Mouse (Mus musculus): ENCODE measurements around the gene B3gnt8.
"Not testable (repeated sequence)": the region's sequence is repeated elsewhere in the genome, so short reads cannot be mapped to it uniquely, and the experiment has no call there.

Gene B3gnt8

DNA sequence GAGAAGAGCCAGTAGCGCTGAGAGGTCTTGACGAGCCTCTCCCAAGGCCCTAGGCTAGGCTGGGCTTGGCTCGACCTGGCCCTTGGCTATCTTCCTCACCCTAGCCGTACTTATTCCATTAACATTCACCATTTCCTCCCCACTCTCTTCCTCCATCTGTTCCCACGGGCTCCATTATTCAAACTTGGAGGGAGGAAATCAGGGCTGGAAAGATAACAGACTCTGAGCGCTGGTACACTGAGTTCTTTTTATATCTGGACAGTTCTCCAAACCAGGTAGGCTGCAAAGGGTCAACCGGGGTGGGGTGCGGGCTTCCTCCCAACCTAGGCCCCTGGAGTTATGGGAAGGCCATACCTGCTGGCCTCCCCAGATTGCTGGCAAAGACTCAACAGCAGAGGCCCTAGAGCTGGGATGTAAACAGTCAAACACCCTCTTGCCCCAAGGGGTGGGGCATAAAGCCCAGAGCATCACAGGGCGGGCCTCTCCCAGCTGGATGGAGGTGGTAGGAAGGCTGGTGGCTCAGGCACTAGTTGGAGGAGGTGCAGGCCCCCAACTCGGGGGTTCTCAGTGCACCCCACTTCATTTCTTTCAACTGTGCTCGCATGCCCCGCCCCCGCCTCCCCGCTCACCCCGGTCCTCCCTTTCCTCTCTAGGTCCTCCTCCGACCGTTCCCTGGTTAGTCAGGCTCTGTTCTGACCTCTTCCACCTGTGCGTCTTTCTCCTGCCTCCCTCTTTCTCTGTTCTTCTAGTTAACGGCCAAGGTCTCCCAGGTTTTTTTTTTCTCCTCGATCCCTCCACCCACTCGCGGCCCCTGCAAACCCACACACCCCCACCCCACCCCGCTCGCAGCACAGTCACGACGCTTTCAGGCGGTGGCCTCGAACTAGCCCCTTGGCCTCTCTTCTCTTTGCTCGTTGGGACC lies at the start of gene B3gnt8:
Gene B3gnt8, plus strand, starts transcription at position 146 of the 922 bp plus-strand sequence.
- peak; percentile 71 for DNase-seq (ENCODE audit: low spot score)

DNA sequence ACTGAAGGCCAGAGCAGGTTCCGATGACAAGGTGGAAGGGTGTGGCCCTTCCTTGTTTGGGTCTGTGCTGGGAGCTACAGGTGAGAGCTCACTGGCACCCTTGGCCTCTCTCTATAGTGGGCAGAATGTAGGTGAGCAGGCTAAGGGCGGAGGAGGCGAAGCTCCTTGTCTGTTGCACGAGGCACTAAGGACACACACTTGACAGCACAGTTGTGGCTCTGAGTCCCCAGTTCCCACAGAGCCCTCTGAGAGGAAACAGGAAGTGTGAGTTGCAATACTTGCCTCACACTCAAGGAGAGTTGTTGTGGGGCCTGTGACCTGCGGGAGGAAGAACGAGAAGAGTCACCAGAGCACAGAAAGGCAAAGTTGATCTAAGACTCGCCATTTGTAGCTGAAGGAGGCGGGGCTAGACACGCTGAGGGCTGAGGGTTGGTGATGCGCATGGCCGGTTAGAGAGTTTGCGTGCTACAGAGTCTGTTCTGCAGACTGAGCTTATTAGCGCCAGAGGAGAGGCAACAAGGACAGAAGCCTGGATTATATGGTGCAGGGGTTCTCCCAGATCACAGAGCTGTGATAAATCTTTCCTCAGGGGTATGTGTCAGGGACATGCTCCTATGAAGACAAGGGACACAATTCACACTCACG lies 49.5 kb upstream of the B3gnt8 start:
- not testable (repeated sequence) for DNase-seq (ENCODE audit: low spot score)

DNA sequence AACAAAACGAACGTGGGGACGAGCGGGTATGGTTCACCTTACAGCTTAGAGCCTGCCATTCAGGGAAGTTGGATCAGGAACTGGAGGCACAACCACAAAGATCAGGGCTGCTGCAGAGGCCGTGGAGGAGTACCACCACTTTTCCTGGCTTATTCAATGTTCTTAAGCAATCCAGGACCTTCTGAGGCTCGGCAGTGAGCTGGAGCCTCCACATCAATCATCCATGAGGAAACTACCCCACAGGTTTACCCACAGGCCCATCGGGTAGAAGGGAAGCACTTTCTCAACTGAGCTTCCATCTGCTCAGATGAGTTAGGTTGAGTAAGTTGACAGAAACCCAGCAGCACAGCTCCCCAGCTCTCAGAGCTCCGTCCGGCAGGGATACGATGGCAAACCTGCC lies 47.0 kb upstream of the B3gnt8 start:
- DNase-seq (ENCODE audit: low spot score): no peak

DNA sequence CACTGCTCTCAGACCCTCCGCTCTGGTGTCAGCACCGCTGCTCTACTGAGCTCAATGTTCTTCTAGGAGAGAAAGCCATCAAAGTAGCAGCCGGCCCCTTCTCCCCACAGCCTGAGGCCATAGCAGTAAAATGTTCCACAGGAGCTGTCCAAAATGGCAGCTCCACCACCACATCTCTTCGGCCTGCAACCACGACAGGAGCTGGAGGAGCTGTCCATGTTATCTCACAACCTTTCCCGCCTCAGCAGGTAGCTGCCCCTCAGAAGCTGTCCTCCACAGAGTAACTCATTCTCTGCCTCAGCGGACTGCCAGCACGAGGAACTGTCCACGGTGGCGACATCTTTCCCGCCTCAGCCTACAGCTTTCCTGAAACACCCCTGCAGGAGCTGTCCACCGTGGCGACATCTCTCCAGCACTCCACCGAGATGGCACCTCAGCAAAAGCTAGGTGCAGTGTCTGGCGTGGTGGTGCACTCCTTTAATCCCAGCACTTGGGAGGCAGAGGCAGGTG lies 44.1 kb upstream of the B3gnt8 start:
- no peak for DNase-seq (ENCODE audit: low spot score)

DNA sequence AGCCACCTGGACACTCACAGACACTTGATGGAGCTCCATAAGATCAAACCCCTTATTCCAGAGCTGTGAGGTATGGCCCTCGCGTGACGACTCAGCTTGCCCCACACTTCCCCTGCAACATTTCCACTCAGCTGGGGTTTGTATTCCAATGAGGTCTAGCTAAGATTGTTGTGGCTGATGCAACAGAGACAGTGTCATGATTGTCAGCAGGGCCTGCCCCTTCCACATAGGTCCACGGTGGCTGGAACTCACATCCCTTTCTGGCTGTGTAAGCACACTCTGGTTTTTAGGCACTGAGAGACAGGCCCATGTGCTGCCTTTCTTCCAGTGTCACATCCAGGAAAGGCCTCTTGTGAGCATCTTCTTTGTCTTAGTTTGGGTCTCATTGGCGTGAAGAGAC lies 41.8 kb upstream of the B3gnt8 start:
- DNase-seq (ENCODE audit: low spot score): no peak

DNA sequence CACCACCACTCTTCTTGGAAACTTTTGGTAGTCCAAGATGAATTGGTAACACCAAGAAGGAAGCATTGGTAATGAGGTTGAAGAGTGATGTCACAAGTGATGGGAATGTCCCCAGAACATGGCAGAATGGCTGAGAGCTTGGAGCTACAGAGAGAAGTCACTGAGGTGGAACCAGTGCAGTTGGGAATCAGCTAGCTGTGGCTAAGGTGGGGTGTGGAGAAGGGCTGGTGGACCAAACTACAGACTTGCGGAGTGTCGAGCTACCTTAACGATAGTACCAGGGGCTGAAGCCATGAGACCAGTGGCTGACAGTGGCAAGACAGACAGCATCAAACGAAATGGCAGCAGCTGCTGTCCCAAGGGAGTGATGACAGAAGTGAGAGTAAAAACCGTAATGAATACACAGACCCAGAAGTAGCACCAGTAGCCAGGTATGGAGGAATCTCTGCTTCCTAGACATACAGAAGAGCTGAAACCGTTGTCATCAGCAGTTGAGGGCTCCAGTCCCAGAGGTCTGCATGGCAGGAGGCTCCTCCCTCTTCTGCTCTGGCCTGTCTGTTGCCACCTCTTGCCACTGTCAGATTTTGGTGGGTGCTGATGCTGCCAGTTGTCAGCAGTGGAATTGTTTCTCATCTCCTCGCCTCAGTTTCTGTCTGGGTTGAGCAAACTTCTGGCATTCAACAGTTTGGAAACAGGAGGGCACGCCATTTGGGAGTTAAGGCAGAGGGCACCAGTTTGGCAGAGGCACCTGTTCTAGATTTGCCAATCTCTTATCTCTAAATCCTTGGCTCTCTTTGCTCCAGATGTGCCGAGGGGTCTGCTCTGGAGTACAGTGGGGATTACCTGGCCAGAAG lies 40.9 kb upstream of the B3gnt8 start:
- DNase-seq (ENCODE audit: low spot score): no peak

DNA sequence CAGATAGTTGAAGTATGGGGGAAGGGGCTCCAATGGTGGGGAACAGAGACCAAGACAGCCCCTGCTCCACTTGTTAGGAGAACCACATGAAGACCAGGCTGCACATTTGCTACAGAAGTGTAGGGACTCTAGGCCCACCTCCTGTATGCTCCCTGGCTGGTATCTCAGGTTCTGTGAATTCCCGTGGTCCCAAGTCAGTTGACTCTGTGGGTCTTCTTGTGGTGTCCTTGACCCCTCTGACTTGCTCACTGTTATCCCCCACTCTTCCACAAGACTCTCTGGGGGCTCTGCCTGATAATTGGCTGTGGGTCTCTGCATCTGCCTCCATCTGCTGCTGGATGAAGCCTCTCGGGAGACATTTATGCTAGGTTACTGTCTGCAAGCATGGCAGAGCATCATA lies 35.2 kb upstream of the B3gnt8 start:
- no peak for DNase-seq (ENCODE audit: low spot score)

DNA sequence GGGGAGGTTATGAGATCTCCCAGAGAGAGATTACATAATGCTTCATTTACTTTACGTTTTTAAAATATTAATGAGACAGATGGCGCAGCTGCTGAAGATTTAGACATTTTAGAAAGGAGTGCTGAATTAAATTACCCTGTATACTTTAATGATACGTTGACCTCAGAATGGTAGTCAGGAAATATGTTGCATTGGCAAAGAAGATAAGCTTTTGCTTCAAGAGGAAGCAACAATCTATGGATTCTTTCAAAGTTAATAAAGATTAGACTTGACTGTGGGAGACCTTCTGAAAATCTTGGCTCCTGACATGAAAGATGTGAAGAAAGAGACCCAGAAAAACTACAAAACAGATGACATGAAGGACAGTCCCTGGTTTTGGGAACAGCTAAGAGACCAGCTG lies 32.6 kb upstream of the B3gnt8 start:
- DNase-seq (ENCODE audit: low spot score): no peak

DNA sequence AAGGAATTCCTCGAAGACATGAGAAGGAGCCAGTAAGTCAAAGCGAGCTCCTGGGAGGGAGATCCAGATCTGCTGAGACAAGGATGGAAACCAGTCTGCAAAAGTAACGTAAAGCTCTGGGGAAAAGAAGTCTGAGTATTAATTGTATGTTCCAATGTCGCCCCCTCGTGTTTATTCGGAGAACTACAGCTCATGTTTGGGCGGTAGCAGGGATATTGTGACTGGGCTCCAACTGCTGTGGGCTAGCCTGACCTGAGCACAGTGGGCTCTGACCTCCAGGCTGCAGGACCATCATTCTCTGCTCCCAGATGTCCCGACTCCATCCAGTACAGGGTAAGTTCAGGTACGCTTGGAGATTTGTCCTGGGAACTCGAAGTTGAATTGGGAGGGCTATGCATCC lies 26.8 kb upstream of the B3gnt8 start:
- DNase-seq (ENCODE audit: low spot score): peak; percentile 67

DNA sequence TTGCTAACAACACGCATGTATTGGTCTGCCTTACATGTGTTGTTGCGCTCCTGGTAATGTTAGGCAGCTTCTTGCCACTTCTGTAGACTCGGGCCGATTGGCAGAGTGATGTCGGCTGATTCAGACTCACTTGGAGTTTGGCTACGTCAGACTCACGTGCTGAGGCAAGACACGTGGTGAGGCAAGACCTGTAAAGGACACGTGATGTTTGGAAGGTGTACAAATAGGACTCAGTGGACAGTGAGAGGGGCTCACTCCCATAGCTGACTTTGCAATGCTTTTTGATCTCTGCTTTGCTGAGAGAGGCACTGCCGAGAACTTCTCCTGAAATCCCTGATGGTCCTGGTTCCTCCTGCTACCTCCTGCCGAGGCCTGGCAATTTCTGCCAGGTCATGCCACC lies 25.8 kb upstream of the B3gnt8 start:
- no peak for DNase-seq (ENCODE audit: low spot score)

DNA sequence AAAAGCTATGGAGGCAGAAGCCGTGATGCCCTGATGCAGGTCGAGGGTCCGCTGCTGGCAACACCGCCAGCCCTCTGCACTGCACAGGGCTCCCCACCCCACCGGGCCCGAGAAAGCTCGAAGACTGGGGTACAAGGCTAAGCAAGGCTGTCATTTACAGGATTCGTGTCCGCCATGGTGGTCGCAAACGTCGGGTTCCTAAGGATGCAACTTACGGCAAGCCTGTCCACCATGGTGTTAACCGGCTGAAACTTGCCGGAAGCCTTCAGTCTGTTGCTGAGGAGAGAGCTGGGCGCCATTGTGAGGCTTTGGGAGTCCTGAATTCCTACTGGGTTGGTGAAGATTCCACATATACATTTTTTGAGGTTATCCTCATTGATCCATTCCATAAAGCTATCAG lies 25.1 kb upstream of the B3gnt8 start:
- DNase-seq (ENCODE audit: low spot score): no peak

DNA sequence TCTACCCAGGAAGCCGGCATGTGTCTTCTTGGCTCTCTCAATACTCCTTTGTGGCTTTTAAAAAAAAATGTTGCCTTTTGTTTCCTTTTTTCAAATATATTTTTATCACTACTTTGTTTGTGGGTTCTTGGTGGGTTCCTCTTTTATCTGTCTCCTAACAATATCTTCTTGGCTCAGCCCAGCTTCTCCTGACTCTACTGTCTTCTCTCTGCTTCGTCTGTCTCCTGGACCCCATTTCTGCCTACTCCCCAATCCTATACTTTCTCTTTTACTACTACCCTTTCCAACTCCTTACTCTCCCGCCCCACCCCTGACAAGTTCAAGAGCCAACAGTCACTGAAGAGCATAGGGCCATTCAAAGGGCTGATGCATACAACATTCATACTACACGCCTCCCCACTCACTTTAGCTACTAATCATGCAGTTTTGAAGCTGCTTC lies 19.8 kb upstream of the B3gnt8 start:
- no peak for DNase-seq (ENCODE audit: low spot score)

DNA sequence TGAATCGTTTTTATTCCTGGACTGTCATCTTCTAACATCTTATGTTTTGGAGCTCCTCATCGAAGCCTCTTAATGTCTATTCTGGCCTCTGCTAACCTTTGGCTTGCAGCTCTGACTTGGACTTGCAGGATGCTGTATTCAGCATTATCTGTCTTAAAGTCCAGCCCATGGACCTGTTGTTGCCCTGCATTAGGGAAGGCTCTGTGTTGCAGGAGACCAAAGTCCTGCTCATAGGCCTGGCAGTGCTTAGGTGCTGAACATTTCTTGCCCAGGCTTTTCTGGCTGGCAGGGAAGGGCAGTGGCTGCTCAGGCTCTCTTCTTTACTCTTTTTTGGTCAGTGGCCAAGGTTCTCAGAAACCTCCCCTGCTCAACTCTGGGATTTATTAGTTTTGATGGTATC lies 19.3 kb upstream of the B3gnt8 start:
- no peak for DNase-seq (ENCODE audit: low spot score)

DNA sequence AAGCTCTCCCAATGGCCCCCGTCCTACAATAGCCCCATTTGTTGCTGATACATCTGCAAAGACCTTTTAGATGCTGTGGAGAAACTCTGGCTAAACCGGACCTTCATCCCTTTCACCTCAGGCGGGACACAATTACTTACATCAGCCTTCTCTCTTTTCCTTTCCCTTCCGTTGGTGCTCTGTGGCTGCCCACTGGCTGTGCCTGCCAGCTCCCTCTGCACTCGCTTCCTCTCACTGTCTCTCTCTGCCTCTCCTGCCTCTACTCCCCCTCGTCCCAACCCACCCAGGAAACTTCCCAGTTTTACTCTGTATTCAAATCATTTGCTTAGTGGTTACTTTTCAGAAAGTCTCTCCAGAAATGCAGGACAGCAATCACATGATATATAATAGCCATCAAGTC lies 16.4 kb upstream of the B3gnt8 start:
- DNase-seq (ENCODE audit: low spot score): no peak

DNA sequence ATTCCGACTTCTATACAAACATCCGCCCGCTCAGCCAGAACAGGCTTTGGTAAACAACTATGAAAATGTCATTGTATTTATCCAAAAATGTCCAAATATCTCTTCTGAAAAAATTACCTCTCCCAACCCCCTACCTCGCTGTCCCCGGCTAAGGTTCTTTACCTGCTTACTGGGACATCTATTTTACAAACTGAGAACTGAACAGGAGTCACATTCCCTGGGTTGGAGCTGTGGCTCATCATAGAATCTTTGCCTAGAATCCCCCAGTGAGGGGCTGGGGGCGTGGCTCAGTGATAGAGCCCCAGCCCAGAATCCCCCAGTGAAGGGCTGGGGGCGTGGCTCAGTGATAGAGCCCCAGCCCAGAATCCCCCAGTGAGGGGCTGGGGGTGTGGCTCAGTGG lies 15.0 kb upstream of the B3gnt8 start:
- no peak for DNase-seq (ENCODE audit: low spot score)

DNA sequence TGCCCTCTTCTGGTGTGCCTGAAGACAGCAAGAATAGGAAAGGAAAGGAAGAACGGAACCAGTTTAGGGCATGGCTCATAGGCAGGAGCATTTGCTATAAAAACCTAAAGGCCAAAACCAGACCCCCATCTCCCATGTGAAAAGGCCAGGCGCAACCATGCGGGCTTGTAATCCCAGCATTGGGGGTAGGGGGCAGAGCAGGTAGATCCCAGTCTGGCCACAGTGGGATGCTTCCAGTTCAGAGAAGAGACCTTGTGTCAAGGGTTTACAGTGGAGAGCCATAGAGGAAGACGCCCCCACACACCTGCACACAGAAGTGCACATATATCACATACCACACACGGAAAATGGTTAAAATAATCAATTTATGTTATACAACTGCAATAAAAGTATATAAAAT lies 12.4 kb upstream of the B3gnt8 start:
- DNase-seq (ENCODE audit: low spot score): no peak

DNA sequence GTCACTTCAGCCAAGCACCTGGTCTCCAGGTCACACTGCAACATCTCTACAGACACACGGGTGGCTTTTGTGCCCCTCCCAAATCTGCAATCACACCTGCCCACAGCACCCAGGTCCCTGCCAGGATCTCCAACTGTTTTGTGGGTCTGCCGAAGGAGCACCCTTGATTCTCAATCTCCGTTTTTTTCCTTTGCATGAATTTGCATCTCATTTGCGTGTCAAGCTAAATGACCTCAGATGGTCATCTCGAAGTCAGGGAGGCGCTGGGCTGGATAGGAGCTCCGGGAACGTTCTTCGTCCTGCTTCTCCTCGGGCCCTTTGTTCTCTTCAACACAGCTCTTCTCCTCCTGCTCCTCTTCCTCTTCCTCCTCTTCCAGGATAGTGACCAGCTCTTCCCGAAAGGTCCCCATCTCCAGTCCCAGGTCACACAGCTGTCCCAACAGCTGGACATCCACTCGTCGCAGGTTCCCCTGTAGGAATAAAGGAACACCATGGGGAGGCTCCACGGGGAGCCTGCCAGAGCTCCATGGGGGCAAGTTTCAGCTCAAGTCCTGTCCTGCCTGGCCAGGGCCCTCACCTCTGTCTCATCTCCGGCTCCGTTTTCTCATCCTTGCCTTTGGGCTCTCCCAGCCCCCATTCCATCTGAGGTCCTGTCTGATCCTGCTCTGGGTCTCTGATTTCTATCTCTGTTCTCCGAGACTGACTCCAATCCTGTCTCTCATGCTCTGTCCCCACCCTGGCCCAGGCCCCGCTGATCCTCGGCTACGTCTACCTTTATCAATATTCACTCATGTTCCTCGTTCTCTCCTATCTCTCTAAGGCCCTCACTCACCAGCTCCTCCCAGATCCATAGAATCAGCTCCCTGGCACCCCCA lies 11.4 kb upstream of the B3gnt8 start:
- DNase-seq (ENCODE audit: low spot score): no peak

DNA sequence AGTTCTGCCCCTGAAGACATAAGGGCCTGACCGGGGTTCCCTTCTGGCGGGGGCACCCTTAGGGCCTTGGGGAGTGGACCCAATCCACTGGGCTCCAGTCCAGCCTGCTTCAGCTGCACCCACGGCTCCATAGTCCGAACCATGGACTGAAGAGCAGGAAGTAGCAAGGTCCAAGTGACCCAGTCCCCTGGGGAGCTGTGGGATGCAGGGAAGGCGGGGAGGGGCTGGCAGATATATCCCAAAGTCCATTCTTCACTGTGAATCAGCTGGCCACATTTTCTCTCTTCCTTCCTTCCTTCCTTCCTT lies 10.8 kb upstream of the B3gnt8 start, which contains the start of gene Erich4:
Gene Erich4, minus strand, starts transcription at position 187 of the 306 bp plus-strand sequence.
- DNase-seq (ENCODE audit: low spot score): no peak

DNA sequence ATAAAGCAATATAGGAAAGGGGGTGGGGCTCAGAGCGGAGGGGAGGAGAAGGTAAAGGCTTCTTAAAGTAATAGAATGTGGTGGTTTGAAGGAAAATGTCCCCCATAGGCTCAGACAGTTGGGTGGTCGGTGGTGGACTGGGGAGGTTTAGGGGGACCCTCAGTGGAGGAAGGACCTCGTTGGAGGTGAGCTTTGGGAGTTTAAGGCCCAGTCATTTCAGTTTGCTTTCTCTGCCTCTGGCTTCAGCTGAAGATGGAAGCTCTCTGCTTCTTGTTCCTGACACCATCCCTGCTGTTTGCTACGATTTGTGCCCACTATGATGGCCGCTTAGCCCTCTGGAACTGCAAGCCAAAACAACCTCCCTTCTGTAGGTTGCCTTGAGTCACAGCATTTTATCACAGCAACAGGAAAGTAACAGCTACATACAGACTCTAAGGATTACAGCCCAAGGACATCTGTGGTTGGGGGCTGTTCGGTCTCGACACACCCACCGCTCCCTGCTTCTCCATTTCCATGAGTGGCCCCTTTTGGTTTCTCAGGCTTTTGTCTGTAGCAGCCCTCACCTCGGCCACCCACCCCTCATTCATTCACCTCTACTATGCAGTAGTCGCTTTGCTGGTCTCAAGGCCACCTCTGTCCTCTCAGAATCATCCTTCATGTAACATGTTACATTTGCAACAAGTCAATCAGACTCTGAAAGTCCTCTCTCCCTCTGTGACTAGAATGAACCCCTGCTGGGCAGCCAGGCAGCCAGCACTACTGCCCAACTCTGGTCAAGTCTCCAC lies 8.9 kb upstream of the B3gnt8 start:
- no peak for DNase-seq (ENCODE audit: low spot score)

DNA sequence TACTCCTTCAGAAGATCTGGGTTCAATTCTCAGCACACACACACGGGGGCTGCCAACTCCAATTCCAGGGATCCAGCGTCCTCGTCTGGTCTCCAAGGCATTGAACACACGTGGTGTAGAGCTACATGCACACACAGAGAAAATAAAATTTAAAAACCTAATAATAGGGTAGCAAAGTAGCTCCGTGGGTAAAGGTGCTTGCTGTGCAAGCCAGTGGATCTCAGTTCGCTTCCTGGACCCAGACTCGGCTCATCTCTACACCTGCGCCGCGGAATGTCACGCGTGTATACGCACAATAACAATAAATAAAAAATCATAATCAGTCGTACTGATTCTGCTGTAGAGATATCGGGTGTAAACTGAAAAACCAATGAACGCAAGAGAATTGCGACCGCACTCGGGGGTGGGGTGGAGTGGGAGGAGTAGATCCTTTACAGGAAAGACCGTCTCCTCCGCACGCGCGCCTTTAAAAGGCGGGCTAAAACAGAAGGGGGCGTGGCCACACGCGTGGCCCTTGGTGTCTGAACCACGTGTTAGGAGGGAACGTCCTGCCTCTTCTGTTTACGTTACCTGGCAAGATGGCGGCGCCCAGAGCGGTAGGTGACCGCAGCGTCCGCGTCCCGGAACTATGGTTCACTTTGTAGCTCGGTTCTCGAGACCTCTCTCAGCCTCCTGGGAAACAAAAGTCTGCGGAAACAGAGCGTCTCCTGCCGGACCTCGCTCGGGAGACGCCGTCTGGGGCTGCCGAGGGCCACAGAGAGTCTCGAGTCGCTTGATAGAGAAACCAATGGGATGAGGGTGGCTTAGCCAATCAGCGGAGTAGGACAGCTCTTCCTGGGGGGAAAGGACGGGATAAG lies 7.4 kb upstream of the B3gnt8 start, which contains the start of gene Dmac2:
Gene Dmac2, plus strand, starts transcription at position 550 of the 857 bp plus-strand sequence.
- peak; percentile 96 for DNase-seq (ENCODE audit: low spot score)
